Mouse (Mus musculus) cortical plate, adult 2 months (tissue): ENCODE results near the gene Tnr.

Experiments
- CTCF ChIP-seq: fragments of 200-500 bp; IDR thresholded peaks from 2 replicates; pipeline ENCODE4 v1.5.1; 2011; ENCODE audit warnings: mild to moderate bottlenecking, control low read depth, low read length; ENCODE audit not compliant: insufficient read depth; ENCODE audit errors: extremely low read depth
- POLR2A ChIP-seq: fragments of 200-500 bp; IDR thresholded peaks from 2 replicates; pipeline ENCODE4 v1.6.1; 2011; ENCODE audit warnings: mild to moderate bottlenecking, low read length, control low read depth; ENCODE audit not compliant: insufficient read depth; ENCODE audit errors: extremely low read depth

- TF ChIP-seq CTCF (no peak), POLR2A (no peak)
Measured at GRCm38 (mm10) chr1:159828531-159828930, 305.0 kb downstream of the Tnr start.
